Mouse (Mus musculus) left cerebral cortex, postnatal 4 days (tissue): ENCODE results near the gene Trim54. TPM values are rescaled to one million over a fixed set of nuclear protein-coding genes. Genes with fewer than 3 reads are reported as not detected.

Experiments
- DNase-seq: peaks from one replicate; pipeline ENCODE4 v3.0.0-alpha.2; 2022
- intact Hi-C: fragments of 180-260 bp; cut with DNase I; formaldehyde crosslinking; loops from one replicate; pipeline ENCODE4 v1.15.1; 2025
- total RNA-seq, 2 experiments: library from RNA; stranded (reverse); gene quantifications; 2 replicates each; pipeline ENCODE4 v1.2.3; 2021

Trim54 gene
- total RNA-seq, 2 experiments from 2014 or later = not detected

- intact Hi-C loops = no loop called here
- DNase-seq = no peak
Measured at GRCm38 (mm10) chr5:31095711-31096480, 20.6 kb upstream of the Trim54 start.

- intact Hi-C loops = no loop called here
- DNase-seq = no peak
Measured at GRCm38 (mm10) chr5:31105814-31106335, 10.6 kb upstream of the Trim54 start, which contains the start of gene Dnajc5g. Gene Dnajc5g (plus strand): TSS chr5:31106285.

- intact Hi-C loops = no loop called here
- no peak for DNase-seq
Measured at GRCm38 (mm10) chr5:31108000-31108490, 8.5 kb upstream of the Trim54 start, which contains the start of gene Slc30a3. Gene Slc30a3 (minus strand): TSS chr5:31108237.

GRCm38 (mm10) chr5:31110781-31111180 lies 5.7 kb upstream of the Trim54 start:
- intact Hi-C loops = no loop called here
- no peak for DNase-seq

GRCm38 (mm10) chr5:31116912-31117311 lies 400 bp downstream of the Trim54 start:
- intact Hi-C loops = no loop called here
- no peak for DNase-seq

- DNase-seq = no peak
- intact Hi-C loops = no loop called here
Measured at GRCm38 (mm10) chr5:31121111-31121510, 4.6 kb downstream of the Trim54 start.

- intact Hi-C loops = no loop called here
- DNase-seq = no peak
Measured at GRCm38 (mm10) chr5:31123481-31123880, 7.0 kb downstream of the Trim54 start.

GRCm38 (mm10) chr5:31126050-31126449 lies 9.5 kb downstream of the Trim54 start:
- intact Hi-C loops = no loop called here
- DNase-seq = no peak

- DNase-seq = no peak
- intact Hi-C loops = no loop called here
Measured at GRCm38 (mm10) chr5:31136730-31137424, 20.4 kb downstream of the Trim54 start.

GRCm38 (mm10) chr5:31137658-31138057 lies 21.1 kb downstream of the Trim54 start:
- no peak for DNase-seq

GRCm38 (mm10) chr5:31138241-31138967 lies 21.9 kb downstream of the Trim54 start, which contains the start of gene Ucn:
Gene Ucn (minus strand): TSS chr5:31138829.
- peak; percentile 13 for DNase-seq
- intact Hi-C loops = no loop called here

More at GRCm38 (mm10) chr5:31137658-31138057, 21.1 kb downstream of the Trim54 start:
- intact Hi-C loops = no loop called here

- intact Hi-C loops = no loop called here
- DNase-seq = no peak
Measured at GRCm38 (mm10) chr5:31138968-31139425, 22.5 kb downstream of the Trim54 start.

GRCm38 (mm10) chr5:31149781-31150180 lies 33.3 kb downstream of the Trim54 start:
- DNase-seq = no peak
- intact Hi-C loops = no loop called here

- intact Hi-C loops = no loop called here
- DNase-seq = no peak
Measured at GRCm38 (mm10) chr5:31151746-31152145, 35.2 kb downstream of the Trim54 start.

GRCm38 (mm10) chr5:31153516-31154151 lies 37.1 kb downstream of the Trim54 start:
- intact Hi-C loops = no loop called here
- no peak for DNase-seq

GRCm38 (mm10) chr5:31154152-31154553 lies 37.6 kb downstream of the Trim54 start, which contains the start of gene Mpv17:
Gene Mpv17 (minus strand): TSS chr5:31154251.
- peak; percentile 83 for DNase-seq
- intact Hi-C loops = no loop called here

- DNase-seq = no peak
- intact Hi-C loops = no loop called here
Measured at GRCm38 (mm10) chr5:31162462-31162861, 46.0 kb downstream of the Trim54 start.

- intact Hi-C loops = no loop called here
- no peak for DNase-seq
Measured at GRCm38 (mm10) chr5:31164878-31165277, 48.4 kb downstream of the Trim54 start.

- intact Hi-C loops = no loop called here
- DNase-seq = no peak
Measured at GRCm38 (mm10) chr5:31168630-31169029, 52.1 kb downstream of the Trim54 start.

- intact Hi-C loops = no loop called here
- peak; percentile 42 for DNase-seq
Measured at GRCm38 (mm10) chr5:31179301-31179765, 62.8 kb downstream of the Trim54 start.
